Mouse (Mus musculus): ENCODE measurements around the gene 9130213A22Rik. TPM values are rescaled to one million over a fixed set of nuclear protein-coding genes. Genes with fewer than 3 reads are reported as not detected.

The 9130213A22Rik gene
- polyA plus RNA-seq, 3 experiments from 2014 or later, result 0.63 TPM; not detected in 2

DNA sequence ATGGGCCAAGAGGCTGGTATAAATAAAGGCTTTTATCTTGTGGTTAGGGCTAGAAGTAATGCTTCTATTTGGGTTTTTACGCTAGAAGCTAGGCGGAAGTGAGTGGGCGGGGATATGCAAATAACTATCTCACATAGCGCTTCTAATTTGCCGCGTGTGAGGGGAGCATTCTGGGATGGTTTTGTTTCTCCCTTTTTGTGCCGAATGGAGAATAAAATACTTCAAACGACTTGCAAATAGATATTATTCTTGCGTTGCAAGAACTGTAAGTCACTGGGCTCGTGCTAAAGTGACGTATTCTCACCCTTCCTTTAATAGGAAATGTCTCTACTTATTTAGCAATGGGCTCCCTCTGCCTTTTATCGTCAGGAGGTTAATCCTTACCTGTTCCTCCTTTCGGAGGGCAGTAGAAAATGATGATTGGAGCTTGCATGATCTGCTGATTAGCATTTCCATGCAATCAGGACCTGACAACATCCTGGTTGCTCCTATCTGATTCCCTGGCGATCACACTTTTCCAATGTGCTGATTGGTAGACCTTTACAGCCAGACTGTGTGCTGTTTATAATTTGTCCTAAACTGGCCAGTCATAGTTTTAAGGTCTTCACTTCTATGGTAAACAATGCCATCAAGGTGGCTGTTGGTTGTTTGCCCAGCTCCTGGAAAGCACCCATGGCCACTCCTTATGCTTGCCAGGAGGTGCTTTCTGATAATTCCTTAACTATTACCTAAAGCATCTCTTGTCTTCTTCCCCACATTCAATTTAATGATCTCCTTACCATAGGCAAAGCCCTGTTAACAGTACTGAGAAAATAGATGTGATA is 49.1 kb downstream of the 9130213A22Rik start:
- ATAC-seq, result peak; percentile 76

- no peak for ATAC-seq
These were observed 49.7 kb downstream of the 9130213A22Rik start for GRCm38 (mm10) chr11:69072666-69073064.

DNA sequence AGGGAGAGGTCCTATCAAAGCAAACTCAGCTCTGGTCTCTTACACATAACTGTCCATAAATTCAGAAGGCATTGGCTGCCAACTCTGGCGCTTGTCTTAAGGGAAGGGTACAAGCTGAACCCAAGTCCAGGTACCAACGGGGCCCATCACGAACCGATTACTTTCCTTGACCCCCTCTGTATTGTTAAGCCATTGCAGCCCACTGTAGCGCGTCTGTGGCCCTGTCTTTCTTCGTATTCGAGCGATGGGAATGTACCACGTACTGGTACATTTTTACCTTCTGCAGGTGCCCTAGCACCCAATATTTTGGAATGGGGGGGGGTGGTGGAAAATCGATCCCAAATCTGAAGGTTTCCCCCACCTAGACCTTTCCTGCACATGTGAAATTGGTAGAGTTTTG is 50.2 kb downstream of the 9130213A22Rik start:
- ATAC-seq, result no peak

DNA sequence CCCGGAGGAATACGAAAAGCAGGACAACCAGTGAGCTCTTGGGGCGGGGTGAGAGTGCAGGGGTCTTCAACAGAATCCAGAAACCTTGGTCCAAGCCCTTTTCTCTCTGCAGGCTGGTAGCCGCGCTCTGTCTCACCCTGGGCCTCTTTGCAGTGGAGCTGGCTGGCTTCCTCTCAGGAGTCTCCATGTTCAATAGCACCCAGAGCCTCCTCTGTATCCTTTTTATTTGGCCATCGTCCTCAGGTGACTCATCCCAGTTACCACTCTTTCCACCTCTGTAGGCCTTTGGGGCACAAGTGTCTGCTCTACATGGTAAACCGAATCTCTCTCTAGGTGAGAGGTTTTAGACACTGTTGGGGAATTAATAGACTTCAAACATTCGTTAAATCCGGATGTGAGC is 51.1 kb downstream of the 9130213A22Rik start:
- ATAC-seq, result no peak

DNA sequence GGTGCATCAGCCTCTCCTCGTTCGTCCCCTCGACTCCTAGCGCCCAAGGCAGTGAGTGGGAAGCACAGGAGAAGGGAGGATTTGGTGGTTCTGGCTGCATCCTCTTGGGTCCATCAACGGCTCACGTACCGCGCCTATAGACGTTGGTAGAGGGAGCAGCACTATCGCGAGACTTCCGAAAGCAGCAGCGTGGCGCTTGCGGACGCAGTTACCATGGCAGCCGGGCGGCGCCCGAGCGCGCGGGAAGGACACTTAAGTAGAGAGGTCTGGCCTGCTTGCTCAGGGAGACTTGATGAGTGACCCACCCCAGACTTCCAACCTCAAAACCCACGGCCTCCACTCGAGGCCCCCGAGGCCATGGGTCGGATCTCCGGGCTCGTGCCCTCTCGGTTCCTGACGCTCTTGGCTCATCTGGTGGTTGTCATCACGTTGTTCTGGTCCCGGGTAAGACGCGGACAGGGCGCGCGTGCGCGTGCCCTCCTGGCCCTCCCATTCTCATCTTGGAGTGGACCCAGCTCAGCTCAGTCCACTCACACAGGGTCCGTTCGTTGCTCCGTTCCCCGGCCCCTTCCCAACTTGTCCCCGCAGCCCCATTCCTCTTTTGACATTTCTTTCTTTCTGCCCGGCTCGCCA is 51.7 kb downstream of the 9130213A22Rik start, which contains the start of gene Tmem107:
Gene Tmem107 (plus strand): TSS at position 217 of the 633 bp plus-strand sequence.
- peak; percentile 80 for ATAC-seq

- ATAC-seq, result no peak
These were observed 52.3 kb downstream of the 9130213A22Rik start for GRCm38 (mm10) chr11:69070093-69070492.

Other genes with a start within 250 kb of the 9130213A22Rik start
- not detected for gene Rnf222, start 234.0 kb downstream of the 9130213A22Rik start, polyA plus RNA-seq (2017; shearing (Covaris generic))
- 1,000 to 10,000 TPM; 1,371 to 2,270 (median 2,196) TPM for gene Rpl26, start 221.0 kb downstream of the 9130213A22Rik start, polyA plus RNA-seq (2017; shearing (Covaris generic))
- not detected for gene Odf4, start 195.5 kb downstream of the 9130213A22Rik start, polyA plus RNA-seq (2017; shearing (Covaris generic))
- under 1 TPM in 1 of 3 experiments, not detected in 2; 0.21 TPM for gene Arhgef15, start 165.1 kb downstream of the 9130213A22Rik start, polyA plus RNA-seq (2017; shearing (Covaris generic))
- gene Slc25a35, start 154.5 kb downstream of the 9130213A22Rik start, polyA plus RNA-seq (2017; shearing (Covaris generic)), result 1 to 10 TPM; 7.0 to 8.3 (median 7.6) TPM
- 10 to 100 TPM; 13.7 to 72.0 (median 38.3) TPM for gene Rangrf, start 147.4 kb downstream of the 9130213A22Rik start, polyA plus RNA-seq (2017; shearing (Covaris generic))
- 10 to 100 TPM; 22.0 to 29.0 (median 24.8) TPM for gene Pfas, start 114.1 kb downstream of the 9130213A22Rik start, polyA plus RNA-seq (2017; shearing (Covaris generic))
- 10 to 100 TPM in 1 of 3 experiments, 1 to 10 TPM in 2; 9.7 to 16.4 (median 9.8) TPM for gene Ctc1, start 106.7 kb downstream of the 9130213A22Rik start, polyA plus RNA-seq (2017; shearing (Covaris generic))
- 10 to 100 TPM in 2 of 3 experiments, 1 to 10 TPM in 1; 5.8 to 74.0 (median 12.9) TPM for gene Aurkb, start 76.9 kb downstream of the 9130213A22Rik start, polyA plus RNA-seq (2017; shearing (Covaris generic))
- gene Borcs6, start 62.9 kb downstream of the 9130213A22Rik start, polyA plus RNA-seq (2017; shearing (Covaris generic)), result 1 to 10 TPM; 1.1 to 2.2 (median 1.3) TPM
- 1 to 10 TPM; 2.8 to 9.1 (median 4.0) TPM for gene Tmem107, start 51.8 kb downstream of the 9130213A22Rik start, polyA plus RNA-seq (2017; shearing (Covaris generic))
- gene Vamp2, start 34.1 kb downstream of the 9130213A22Rik start, polyA plus RNA-seq (2017; shearing (Covaris generic)), result 10 to 100 TPM; 26.9 to 31.5 (median 27.3) TPM
- 1 to 10 TPM; 5.2 to 6.2 (median 6.1) TPM for gene Per1, start 27.4 kb downstream of the 9130213A22Rik start, polyA plus RNA-seq (2017; shearing (Covaris generic))
- gene Hes7, start 2.2 kb downstream of the 9130213A22Rik start, polyA plus RNA-seq (2017; shearing (Covaris generic)), result not detected
- under 1 TPM in 1 of 3 experiments, not detected in 2; 0.13 TPM for gene Aloxe3, start 3.3 kb upstream of the 9130213A22Rik start, polyA plus RNA-seq (2017; shearing (Covaris generic))
- not detected for gene Alox12b, start 34.4 kb upstream of the 9130213A22Rik start, polyA plus RNA-seq (2017; shearing (Covaris generic))
- gene Alox8, start 75.3 kb upstream of the 9130213A22Rik start, polyA plus RNA-seq (2017; shearing (Covaris generic)), result 1 to 10 TPM; 3.7 to 5.0 (median 3.9) TPM
- under 1 TPM; 0.14 to 0.38 (median 0.17) TPM for gene Gucy2e, start 114.4 kb upstream of the 9130213A22Rik start, polyA plus RNA-seq (2017; shearing (Covaris generic))
- gene Cntrob, start 201.2 kb upstream of the 9130213A22Rik start, polyA plus RNA-seq (2017; shearing (Covaris generic)), result 1 to 10 TPM; 7.4 to 9.9 (median 7.5) TPM
- gene Trappc1, start 201.4 kb upstream of the 9130213A22Rik start, polyA plus RNA-seq (2017; shearing (Covaris generic)), result 100 to 1,000 TPM; 107 to 109 (median 107) TPM
- gene Kcnab3, start 203.7 kb upstream of the 9130213A22Rik start, polyA plus RNA-seq (2017; shearing (Covaris generic)), result 1 to 10 TPM in 1 of 3 experiments, under 1 TPM in 2; 0.34 to 2.0 (median 0.99) TPM
- gene Rnf227, start 217.9 kb upstream of the 9130213A22Rik start, polyA plus RNA-seq (2017; shearing (Covaris generic)), result 1 to 10 TPM; 2.5 to 5.9 (median 4.8) TPM
- 10 to 100 TPM; 30.0 to 68.3 (median 60.9) TPM for gene Chd3, start 246.8 kb upstream of the 9130213A22Rik start, polyA plus RNA-seq (2017; shearing (Covaris generic))